Mouse (Mus musculus) MEL (cell line): ENCODE results near the gene Hsd11b2.

ENCODE experiments used
- CHD1 ChIP-seq: IDR thresholded peaks from 2 replicates; pipeline ENCODE4 v1.6.1; 2012; ENCODE audit warnings: low read depth, mild to moderate bottlenecking, inconsistent platforms, low read length, improper control_type of control experiment
- MEF2A ChIP-seq: IDR thresholded peaks from 2 replicates; pipeline ENCODE4 v1.6.1; 2014; ENCODE audit warnings: low read depth, mild to moderate bottlenecking, inconsistent platforms, low read length, improper control_type of control experiment; ENCODE audit not compliant: poor library complexity, insufficient replicate concordance, severe bottlenecking; ENCODE audit errors: extremely low read depth
- POLR2A ChIP-seq, 2 experiments: IDR thresholded peaks; 2 replicates each; pipeline ENCODE4 v1.6.1; 2011 to 2012; ENCODE audit warnings: low read length in 2 of 2, mild to moderate bottlenecking in 2 of 2, control low read depth in 1 of 2, improper control_type of control experiment in 1 of 2, low read depth in 1 of 2, moderate library complexity in 1 of 2; ENCODE audit not compliant: control insufficient read depth in 1 of 2, insufficient read depth in 1 of 2, poor library complexity in 1 of 2
- USF1 ChIP-seq: IDR thresholded peaks from 2 replicates; pipeline ENCODE4 v1.6.1; 2014; ENCODE audit warnings: low read depth, mild to moderate bottlenecking, inconsistent platforms, low read length, improper control_type of control experiment, moderate library complexity

- TF ChIP-seq USF1, result no peak
- no peak for TF ChIP-seq POLR2A (IDR thresholded peaks at IDR 0.05; ENCODE audit: control insufficient read depth in 1 of 2, insufficient read depth in 1 of 2, low read depth in 1 of 2, low read length in 2 of 2, poor library complexity in 1 of 2)
- TF ChIP-seq CHD1, result no peak
- TF ChIP-seq MEF2A, result no peak
Observed at GRCm38 (mm10) chr8:105469041-105469695, 49.4 kb upstream of the Hsd11b2 start.
